Mouse (Mus musculus) ES-E14 (cell line): ENCODE results near the gene Zfp869. TPM values are rescaled to one million over a fixed set of nuclear protein-coding genes. Genes with fewer than 3 reads are reported as not detected.
"Not testable (repeated sequence)": the region's sequence is repeated elsewhere in the genome, so short reads cannot be mapped to it uniquely, and the experiment has no call there.

ENCODE experiments used
- DNase-seq: peaks from one replicate; pipeline ENCODE4 v3.0.0-alpha.2; 2013; ENCODE audit warnings: low read depth, low spot score
- H3K27ac ChIP-seq: 2 replicates; pipeline ENCODE4 v1.5.1; 2012; ENCODE audit warnings: low read depth, mild to moderate bottlenecking, low read length, moderate library complexity, mixed read lengths; ENCODE audit not compliant: poor library complexity, insufficient read depth, severe bottlenecking
- H3K36me3 ChIP-seq: 2 replicates; pipeline ENCODE4 v1.6.1; 2012; ENCODE audit warnings: mild to moderate bottlenecking, low read length, moderate library complexity, mixed read lengths; ENCODE audit not compliant: control insufficient read depth, poor library complexity, insufficient read depth, severe bottlenecking
- H3K4me1 ChIP-seq, 2 experiments: fragments of 150-350 bp in 1 of 2; sonication (generic) in 1 of 2; 2 replicates each; pipeline ENCODE4 v1.6.1; 2012; ENCODE audit warnings: low read length in 2 of 2, mild to moderate bottlenecking in 1 of 2, mixed read lengths in 1 of 2; ENCODE audit not compliant: control insufficient read depth in 2 of 2, insufficient read depth in 2 of 2, poor library complexity in 1 of 2
- H3K4me3 ChIP-seq, 2 experiments: fragments of 150-350 bp in 1 of 2; sonication (generic) in 1 of 2; 2 replicates each; pipeline ENCODE4 v1.5.1; 2012; ENCODE audit warnings: low read length in 2 of 2, low read depth in 1 of 2, mild to moderate bottlenecking in 1 of 2, mixed read lengths in 1 of 2; ENCODE audit not compliant: insufficient read depth in 1 of 2, poor library complexity in 1 of 2, severe bottlenecking in 1 of 2
- H3K9ac ChIP-seq: 2 replicates; pipeline ENCODE4 v1.6.1; 2012; ENCODE audit warnings: low read depth, mild to moderate bottlenecking, low read length, mixed read lengths; ENCODE audit not compliant: poor library complexity, insufficient read depth, severe bottlenecking
- H3K9me3 ChIP-seq: fragments of 150-350 bp; sonication (generic); 2 replicates; pipeline ENCODE4 v1.6.1; 2012; ENCODE audit warnings: low read depth, mild to moderate bottlenecking, low read length; ENCODE audit not compliant: control insufficient read depth, insufficient read depth
- CHD2 ChIP-seq: IDR thresholded peaks from 2 replicates; pipeline ENCODE4 v1.6.1; 2014; ENCODE audit warnings: mild to moderate bottlenecking, low read depth, low read length, inconsistent platforms
- HCFC1 ChIP-seq: IDR thresholded peaks from 2 replicates; pipeline ENCODE4 v1.6.1; 2012; ENCODE audit warnings: low read length, inconsistent platforms, borderline replicate concordance; ENCODE audit not compliant: insufficient read depth
- MAFK ChIP-seq: IDR thresholded peaks from 2 replicates; pipeline ENCODE4 v1.6.1; 2014; ENCODE audit warnings: mild to moderate bottlenecking, low read depth, low read length, inconsistent platforms; ENCODE audit not compliant: insufficient read depth
- ZC3H11A ChIP-seq: IDR thresholded peaks from 2 replicates; pipeline ENCODE4 v1.6.1; 2012; ENCODE audit warnings: low read depth, mild to moderate bottlenecking, inconsistent platforms, low read length, borderline replicate concordance
- ZNF384 ChIP-seq: IDR thresholded peaks from 2 replicates; pipeline ENCODE4 v1.6.1; 2012; ENCODE audit warnings: low read depth, low read length, inconsistent platforms
- in situ Hi-C, 2 experiments: fragments of 600-800 bp; cut with MboI; formaldehyde crosslinking; loops; one replicate each; pipeline ENCODE4 v1.15.1; 2025; ENCODE audit warnings: low sequenced_read_pairs in 2 of 2, inconsistent platforms in 1 of 2; ENCODE audit not compliant: unreplicated experiment in 2 of 2
- total RNA-seq: library from RNA; depleted of rRNA; stranded (reverse); fragments of 300-350 nt; gene quantifications from 2 replicates; pipeline ENCODE4 v1.2.3, GENCODE M21; 2012; rRNA removed

The Zfp869 gene
- total RNA-seq, 1 experiment: 6.7 TPM

DNA sequence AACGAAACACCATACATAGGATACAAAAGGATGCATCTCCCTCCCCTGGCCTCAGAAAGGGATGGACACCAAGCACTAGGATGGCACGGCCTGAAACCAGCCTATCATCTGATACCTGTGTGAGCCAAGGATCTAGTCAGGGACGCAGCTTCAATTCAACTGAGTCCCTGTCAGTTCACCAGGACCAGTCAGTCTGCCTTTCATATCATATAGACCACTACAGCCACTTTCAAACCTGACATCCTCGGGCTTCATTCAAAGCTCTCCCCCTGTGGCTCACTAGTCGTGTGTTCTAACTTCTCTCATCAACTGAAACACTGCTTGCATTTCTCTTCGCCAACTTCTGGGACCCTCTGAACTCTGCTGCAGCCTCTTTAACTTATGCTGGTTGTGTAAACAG lies 4.8 kb upstream of the Zfp869 start:
- DNase-seq: no peak
- H3K27ac ChIP-seq: no peak overlapping the region
- H3K36me3 ChIP-seq: no peaks in the 10 kb centered on the region
- no peak overlapping the region for H3K4me3 ChIP-seq
- H3K9me3 ChIP-seq: peaks cover 3% of the 10 kb centered on the region; the same call in 1 of the 2 replicates
- TF ChIP-seq CHD2: no peak
- no peak for TF ChIP-seq ZNF384
- in situ Hi-C loops: no loop called here
- H3K4me1 ChIP-seq: no peaks in the 10 kb centered on the region
- H3K9ac ChIP-seq: no peak overlapping the region

DNA sequence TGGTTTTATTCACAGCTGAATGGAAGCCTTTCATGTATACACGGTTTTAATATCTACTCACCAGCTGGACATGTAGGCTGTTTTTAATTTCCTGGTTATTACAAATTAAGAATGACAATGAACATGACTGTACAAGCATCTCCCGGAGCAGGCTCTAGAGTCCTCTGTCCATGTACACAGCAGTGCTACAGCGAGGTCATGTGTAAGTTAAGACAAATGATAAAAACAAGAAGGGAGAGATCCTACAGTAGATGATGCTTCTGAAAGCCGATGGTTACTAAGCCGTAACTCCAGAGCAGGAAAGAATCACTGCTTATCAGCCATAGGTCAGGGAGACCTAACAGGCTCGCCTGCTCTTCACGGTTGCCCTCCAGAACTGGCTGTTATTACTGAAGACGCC lies 3.0 kb upstream of the Zfp869 start:
- DNase-seq: no peak
- H3K36me3 ChIP-seq: no peaks in the 10 kb centered on the region
- in situ Hi-C loops: no loop called here
- no peak overlapping the region for H3K27ac ChIP-seq
- H3K9me3 ChIP-seq: peaks cover 3% of the 10 kb centered on the region; the same call in 1 of the 2 replicates
- H3K4me1 ChIP-seq: no peaks in the 10 kb centered on the region
- H3K4me3 ChIP-seq: no peak overlapping the region
- H3K9ac ChIP-seq: no peak overlapping the region
- TF ChIP-seq MAFK (no peak), ZNF384 (no peak)

DNA sequence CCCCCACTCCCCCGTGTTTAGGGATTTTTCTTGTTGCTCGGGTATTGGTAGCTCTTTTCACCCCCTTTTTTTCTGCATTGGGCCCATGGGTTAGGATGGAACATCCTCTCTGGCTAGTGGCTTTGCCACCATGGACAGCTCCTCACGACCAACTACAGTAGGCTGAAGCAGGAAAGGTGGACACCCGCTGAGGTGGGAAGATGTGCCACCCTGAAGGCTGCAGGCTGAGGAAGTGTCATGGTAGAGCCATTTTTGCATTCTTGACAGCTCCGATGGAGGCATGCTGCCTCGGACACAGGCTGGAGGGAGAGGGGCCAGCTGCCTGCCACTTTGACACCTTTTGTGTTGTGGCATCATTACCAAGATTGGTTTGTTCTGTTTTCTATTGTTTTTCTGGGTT lies 8.7 kb downstream of the Zfp869 start:
- Histone ChIP-seq H3K36me3 (peaks cover 5% of the 10 kb centered on the region), H3K4me1 (no peaks in the 10 kb centered on the region), H3K27ac (no peak overlapping the region; the same call in 1 of the 2 replicates), H3K4me3 (no peak overlapping the region), H3K9me3 (no peaks in the 10 kb centered on the region), H3K9ac (no peak overlapping the region)
- TF ChIP-seq ZC3H11A (no peak), CHD2 (no peak), ZNF384 (no peak; the same call in 1 of the 2 replicates), MAFK (no peak), HCFC1 (no peak)
- in situ Hi-C loops: no loop called here
- peak; percentile 24 for DNase-seq

DNA sequence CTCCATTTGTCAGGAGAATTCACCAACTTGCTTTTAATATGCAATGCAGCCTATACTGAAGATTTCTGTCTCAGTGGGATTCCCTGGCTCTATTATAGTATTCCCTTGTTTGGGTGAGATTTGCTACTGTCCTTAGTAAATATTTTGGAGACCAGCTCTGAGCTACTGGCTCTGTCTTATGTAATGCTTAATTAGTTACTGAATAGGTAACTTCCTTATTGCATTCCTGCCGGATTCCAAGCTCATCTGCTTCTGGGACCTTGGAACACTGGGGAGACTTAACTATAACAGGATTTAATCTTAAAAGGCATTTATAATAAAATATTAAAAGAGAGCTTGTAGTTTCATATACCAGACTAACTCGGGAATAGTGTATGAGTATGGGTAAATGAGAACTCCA lies 45.5 kb downstream of the Zfp869 start:
- H3K9me3 ChIP-seq, H3K9ac ChIP-seq, H3K4me3 ChIP-seq, H3K27ac ChIP-seq, H3K4me1 ChIP-seq, DNase-seq, H3K36me3 ChIP-seq, in situ Hi-C loops: not testable (repeated sequence)

DNA sequence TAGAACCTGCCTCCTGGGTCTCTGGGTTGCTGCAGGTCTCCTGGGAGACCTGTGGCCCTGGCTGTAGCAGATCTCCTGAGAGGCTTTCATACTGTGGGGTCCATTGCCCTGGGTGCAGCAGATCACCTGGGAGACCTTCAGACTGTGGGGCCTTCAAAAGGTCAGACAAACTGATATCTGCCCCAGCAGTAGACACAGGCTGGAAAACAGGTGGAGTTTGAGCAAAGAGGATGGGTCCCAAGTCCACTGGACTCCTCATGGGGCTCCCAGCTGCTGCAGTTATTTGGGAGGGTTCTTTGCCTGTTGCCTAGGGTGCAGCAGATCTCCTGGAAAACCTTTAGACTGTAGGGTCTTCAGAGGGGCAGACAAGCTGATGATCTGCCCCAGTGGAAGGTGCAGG lies 49.2 kb downstream of the Zfp869 start:
- Histone ChIP-seq H3K4me3 (no peak overlapping the region), H3K4me1 (no peaks in the 10 kb centered on the region), H3K9ac (no peak overlapping the region), H3K9me3 (no peaks in the 10 kb centered on the region), H3K36me3 (no peaks in the 10 kb centered on the region), H3K27ac (no peak overlapping the region)
- no peak for DNase-seq
- TF ChIP-seq CHD2 (no peak), ZNF384 (no peak), HCFC1 (no peak), MAFK (no peak), ZC3H11A (no peak)
- in situ Hi-C loops: no loop called here

Other genes starting within 250 kb of the Zfp869 start
- not detected in 2 replicates for gene Gm7697, start 187.7 kb downstream of the Zfp869 start, total RNA-seq
- 12.6 and 21.2 TPM in 2 replicates for gene Zfp868, start 85.2 kb downstream of the Zfp869 start, total RNA-seq
- 0.79 and 0.85 TPM in 2 replicates for gene Zfp964, start 56.2 kb downstream of the Zfp869 start, total RNA-seq
- 2.1 and 2.7 TPM in 2 replicates for gene Zfp963, start 39.2 kb upstream of the Zfp869 start, total RNA-seq
- gene Gm20422, start 64.2 kb upstream of the Zfp869 start, total RNA-seq: not detected in 2 replicates
- gene Atp13a1, start 80.4 kb upstream of the Zfp869 start, total RNA-seq: 123 and 193 TPM in 2 replicates
- 19.1 and 21.6 TPM in 2 replicates for gene Zfp866, start 80.5 kb upstream of the Zfp869 start, total RNA-seq
- gene Gmip, start 98.0 kb upstream of the Zfp869 start, total RNA-seq: 5.9 and 6.4 TPM in 2 replicates
- gene Lpar2, start 111.7 kb upstream of the Zfp869 start, total RNA-seq: 5.6 and 8.3 TPM in 2 replicates
- 5.2 and 6.1 TPM in 2 replicates for gene Pbx4, start 121.8 kb upstream of the Zfp869 start, total RNA-seq
- gene Cilp2, start 177.0 kb upstream of the Zfp869 start, total RNA-seq: 7.3 and 10.7 TPM in 2 replicates
- 2.5 and 4.0 TPM in 2 replicates for gene Tssk6, start 191.5 kb upstream of the Zfp869 start, total RNA-seq
- 146 and 243 TPM in 2 replicates for gene Ndufa13, start 191.8 kb upstream of the Zfp869 start, total RNA-seq
- 7.0 and 8.5 TPM in 2 replicates for gene Yjefn3, start 192.0 kb upstream of the Zfp869 start, total RNA-seq